Mouse (Mus musculus): ENCODE measurements around the gene Kirrel3.

DNA sequence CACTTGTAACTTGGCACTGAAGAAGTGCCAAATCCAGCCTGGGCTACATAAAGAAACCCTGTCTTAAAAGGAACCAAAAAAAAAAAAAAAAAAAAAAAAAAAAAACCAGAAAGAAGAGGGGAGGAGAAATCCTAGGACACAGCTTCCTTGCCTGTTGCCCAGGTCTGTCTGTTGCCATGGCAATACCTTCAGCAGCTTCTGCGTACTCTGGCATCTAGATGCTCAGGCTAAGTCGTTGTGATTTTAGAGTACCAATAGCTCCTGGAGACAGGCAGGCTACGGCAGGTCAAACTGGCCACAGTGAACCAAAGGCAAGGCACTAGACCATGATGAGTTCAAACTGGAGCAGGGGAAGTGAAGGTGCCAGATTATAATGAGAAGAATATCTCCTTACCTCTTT lies 568.0 kb downstream of the Kirrel3 start:
- TF ChIP-seq CTCF (IDR thresholded peaks at IDR 0.05; ENCODE audit: low read depth, low read length) (no peak), GATA1 (IDR thresholded peaks at IDR 0.05; ENCODE audit: borderline replicate concordance, low read length) (no peak), TAL1 (conservative IDR thresholded peaks at IDR 0.05; ENCODE audit: low read depth, low read length) (no peak), GATA2 (IDR thresholded peaks at IDR 0.05; ENCODE audit: borderline replicate concordance, low read depth, low read length) (no peak), POLR2AphosphoS5 (IDR thresholded peaks at IDR 0.05; ENCODE audit: insufficient replicate concordance, low read depth, low read length) (no peak)
